ENCODE assay signal across 9 mouse cellular contexts in the genomic region with DNA sequence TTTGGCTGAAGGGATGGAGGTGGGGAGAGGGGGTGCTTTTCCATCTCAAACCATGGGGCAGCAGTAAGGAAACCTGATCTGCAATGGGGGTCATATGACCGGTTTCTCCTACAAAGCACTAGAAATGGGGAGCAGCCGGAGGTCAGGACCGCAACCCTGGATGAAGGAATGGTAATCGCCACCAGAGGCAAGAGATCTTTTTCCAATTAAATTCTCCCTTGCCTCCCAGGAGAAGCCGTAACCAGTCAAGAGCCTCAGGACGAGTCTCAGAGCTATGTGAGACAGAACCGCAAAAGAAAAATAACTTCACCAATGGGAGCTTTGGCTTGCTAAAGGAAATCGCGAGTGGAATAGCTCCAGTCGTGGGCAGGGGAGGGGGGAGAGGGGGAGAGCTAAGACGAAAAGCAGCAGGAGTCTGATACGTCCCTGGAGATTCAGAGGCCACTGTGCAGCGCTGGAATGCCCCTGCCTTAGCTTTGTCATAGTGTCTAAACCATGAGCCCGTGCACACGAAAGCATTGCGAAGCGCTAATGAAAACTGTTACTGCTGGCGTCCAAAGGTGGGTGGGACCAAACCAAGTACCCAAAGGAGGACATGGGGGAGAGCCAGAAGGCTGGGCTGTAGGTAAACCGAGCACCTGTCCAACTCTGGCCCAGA.
DNase-seq lines count a peak whose midpoint lies in the region; ATAC-seq and TF ChIP-seq lines count a peak whose summit lies in the region.
"Had no signal": no experiment of that assay in that cellular context is flagged by ENCODE, and none has a peak within 500 bp of the region (broad histone marks: within the 10 kb centered on the region; RNA-seq: fewer than 3 reads in every experiment).

No protein-coding gene starts in this region.

- H3K4me2 ChIP-seq in heart, embryonic 13.5 days, result peak overlapping the region; percentile 56
- H3K4me2 ChIP-seq in forebrain, embryonic 14.5 days (ENCODE audit: low read length), result peak overlapping the region; percentile 2; the same call in 1 of the 2 replicates
- H3K4me2 ChIP-seq in limb, embryonic 15.5 days, result peak overlapping the region; percentile 50

- H3K27me3 ChIP-seq in heart, embryonic 13.5 days (replicated peaks), result no peaks in the 10 kb centered on the region; the same call in 1 of the 2 replicates
- no peaks in the 10 kb centered on the region for H3K27me3 ChIP-seq in forebrain, embryonic 14.5 days (replicated peaks; ENCODE audit: control insufficient read depth, insufficient read depth, low read length)
- no peaks in the 10 kb centered on the region for H3K27me3 ChIP-seq in limb, embryonic 15.5 days
- no peaks in the 10 kb centered on the region for H3K27me3 ChIP-seq in thymus, adult 2 months (ENCODE audit: control insufficient read depth, insufficient read depth, low read length)

- H3K9ac ChIP-seq in heart, embryonic 13.5 days, result no peak overlapping the region
- no peak overlapping the region for H3K9ac ChIP-seq in forebrain, embryonic 14.5 days (ENCODE audit: low read length)
- H3K9ac ChIP-seq in limb, embryonic 15.5 days, result no peak overlapping the region

- TF ChIP-seq POLR2A in thymus, adult 2 months (IDR thresholded peaks at IDR 0.05; ENCODE audit: control insufficient read depth, extremely low read depth, insufficient read depth, low read length, poor library complexity), result no peak

- DNase-seq in heart, adult 9 months (ENCODE audit: low spot score in 2 of 2), result no peak
- DNase-seq in Muller cell, postnatal 12 days (ENCODE audit: inconsistent ontology term), result peak; percentile 2
- no peak for DNase-seq in forebrain, embryonic 14.5 days (ENCODE audit: low spot score)
- DNase-seq in adrenal gland, adult 18-20 months (ENCODE audit: low spot score in 2 of 2), result no peak
- no peak for DNase-seq in thymus, postnatal 36 days
- no peak for DNase-seq in thymus, adult 2 months
- DNase-seq: lung, adult 18-20 months had no signal

- 32% methylated on average over 19 of the region's 19 CpGs for WGBS in heart, embryonic 13.5 days
- WGBS in forebrain, embryonic 14.5 days, result 29% methylated on average over 19 of the region's 19 CpGs
- WGBS in limb, embryonic 15.5 days, result 13% methylated on average over 19 of the region's 19 CpGs
- 54% methylated on average over 19 of the region's 19 CpGs for WGBS in thymus, adult 2 months

- H3K4me1 ChIP-seq in heart, embryonic 13.5 days, result peaks cover 5% of the 10 kb centered on the region
- no peaks in the 10 kb centered on the region for H3K4me1 ChIP-seq in forebrain, embryonic 14.5 days (ENCODE audit: control insufficient read depth, insufficient read depth, low read length)
- H3K4me1 ChIP-seq in limb, embryonic 15.5 days, result peaks cover 10% of the 10 kb centered on the region
- no peaks in the 10 kb centered on the region for H3K4me1 ChIP-seq in thymus, adult 2 months (replicated peaks; ENCODE audit: control insufficient read depth, insufficient read depth, low read length)

- H3K36me3 ChIP-seq in heart, embryonic 13.5 days, result no peaks in the 10 kb centered on the region
- H3K36me3 ChIP-seq in forebrain, embryonic 14.5 days (ENCODE audit: control insufficient read depth, insufficient read depth, low read length), result no peaks in the 10 kb centered on the region
- no peaks in the 10 kb centered on the region for H3K36me3 ChIP-seq in limb, embryonic 15.5 days
- H3K36me3 ChIP-seq in thymus, adult 2 months (ENCODE audit: control insufficient read depth, insufficient read depth, low read length), result no peaks in the 10 kb centered on the region

- ATAC-seq in heart, embryonic 13.5 days (ENCODE audit: extremely low read depth, insufficient number of reproducible peaks, low FRiP score, low TSS enrichment), result no peak
- no peak; the same call in 1 of the 2 replicates for ATAC-seq in forebrain, embryonic 14.5 days
- ATAC-seq in limb, embryonic 15.5 days (ENCODE audit: insufficient number of reproducible peaks, low FRiP score, low TSS enrichment, low read depth), result 0 out of 2 replicates have a peak, but pooled peaks have one; percentile 33

- no peak overlapping the region for H3K27ac ChIP-seq in heart, embryonic 13.5 days (replicated peaks)
- H3K27ac ChIP-seq in forebrain, embryonic 14.5 days (ENCODE audit: low read depth, low read length), result no peak overlapping the region
- H3K27ac ChIP-seq in limb, embryonic 15.5 days, result no peak overlapping the region
- no peak overlapping the region for H3K27ac ChIP-seq in thymus, adult 2 months (ENCODE audit: control insufficient read depth, insufficient read depth, low read length)

- TF ChIP-seq CTCF in thymus, adult 2 months (IDR thresholded peaks at IDR 0.05; ENCODE audit: borderline replicate concordance, control insufficient read depth, extremely low read depth, insufficient read depth, low read length, poor library complexity), result no peak

- no peaks in the 10 kb centered on the region for H3K9me3 ChIP-seq in heart, embryonic 13.5 days
- no peaks in the 10 kb centered on the region for H3K9me3 ChIP-seq in forebrain, embryonic 14.5 days (replicated peaks; ENCODE audit: control insufficient read depth, low read length)
- H3K9me3 ChIP-seq in limb, embryonic 15.5 days, result no peaks in the 10 kb centered on the region

- H3K4me3 ChIP-seq in heart, embryonic 13.5 days, result peak overlapping the region; percentile 24
- H3K4me3 ChIP-seq in forebrain, embryonic 14.5 days (ENCODE audit: low read depth, low read length), result no peak overlapping the region
- peak overlapping the region; percentile 25 for H3K4me3 ChIP-seq in limb, embryonic 15.5 days
- no peak overlapping the region for H3K4me3 ChIP-seq in thymus, adult 2 months (ENCODE audit: control insufficient read depth, insufficient read depth, low read length)

Comparison
In these comparisons a context has a peak if more than half of its experiments do, and no peak if none do; other contexts are left out.
1. H3K4me2 ChIP-seq: peak in every context shown above with its lines; median percentile 56 in heart, embryonic 13.5 days; 50 in limb, embryonic 15.5 days; 2 in forebrain, embryonic 14.5 days.
2. H3K4me3 ChIP-seq: peak in heart, embryonic 13.5 days (single experiment) and limb, embryonic 15.5 days (single experiment); none in forebrain, embryonic 14.5 days (single experiment) and thymus, adult 2 months (single experiment).